Mouse (Mus musculus): ENCODE results near the gene Rubcnl. TPM values are rescaled to one million over a fixed set of nuclear protein-coding genes. Genes with fewer than 3 reads are reported as not detected.

The Rubcnl gene
- polyA plus RNA-seq, 1 experiment: 0.64 TPM

- no peaks in the 10 kb centered on the region for H3K27me3 ChIP-seq (ENCODE audit: control insufficient read depth, insufficient read depth, insufficient read length)
- no peak overlapping the region for H3ac ChIP-seq (ENCODE audit: control insufficient read depth, insufficient read length)
- no peak overlapping the region for H3K4me3 ChIP-seq
- no peak overlapping the region for H3K4me2 ChIP-seq (ENCODE audit: low read depth)
- TF ChIP-seq CEBPB (IDR thresholded peaks at IDR 0.05; ENCODE audit: insufficient read depth, poor library complexity, severe bottlenecking) (no peak), POLR2AphosphoS2 (IDR thresholded peaks at IDR 0.05; ENCODE audit: insufficient read length, low read depth) (no peak), TCF12 (IDR thresholded peaks at IDR 0.05; ENCODE audit: insufficient read depth, poor library complexity, severe bottlenecking) (no peak), TCF3 (IDR thresholded peaks at IDR 0.05; ENCODE audit: insufficient read length, low read depth) (no peak), USF1 (IDR thresholded peaks at IDR 0.05; ENCODE audit: low read depth) (no peak), E2F4 (IDR thresholded peaks at IDR 0.05; ENCODE audit: insufficient read depth) (no peak), MYOG (IDR thresholded peaks at IDR 0.05; ENCODE audit: control insufficient read depth in 1 of 3, insufficient read depth in 1 of 3, insufficient read length in 2 of 3, low read depth in 2 of 3) (no peak), POLR2A (IDR thresholded peaks at IDR 0.05; ENCODE audit: insufficient read length, low read depth) (no peak), SRF (IDR thresholded peaks at IDR 0.05; ENCODE audit: control insufficient read depth, insufficient read length, low read depth) (no peak), REST (IDR thresholded peaks at IDR 0.05; ENCODE audit: insufficient read depth, insufficient read length) (no peak), MAX (IDR thresholded peaks at IDR 0.05; ENCODE audit: low read depth) (no peak), MYOD1 (IDR thresholded peaks at IDR 0.05; ENCODE audit: control insufficient read depth in 1 of 3, insufficient read length in 2 of 3, low read depth in 2 of 3) (no peak)
- H3K79me2 ChIP-seq (ENCODE audit: control insufficient read depth, insufficient read depth): no peaks in the 10 kb centered on the region
- H3K36me3 ChIP-seq (ENCODE audit: control insufficient read depth, insufficient read depth): no peaks in the 10 kb centered on the region
These were observed 36.6 kb downstream of the Rubcnl start for GRCm38 (mm10) chr14:75052451-75052850.

GRCm38 (mm10) chr14:75054455-75055343, 38.9 kb downstream of the Rubcnl start:
- Histone ChIP-seq H3K36me3 (ENCODE audit: control insufficient read depth, insufficient read depth) (no peaks in the 10 kb centered on the region), H3K4me3 (no peak overlapping the region), H3K79me2 (ENCODE audit: control insufficient read depth, insufficient read depth) (no peaks in the 10 kb centered on the region), H3ac (ENCODE audit: control insufficient read depth, insufficient read length) (no peak overlapping the region), H3K4me2 (ENCODE audit: low read depth) (no peak overlapping the region), H3K27me3 (ENCODE audit: control insufficient read depth, insufficient read depth, insufficient read length) (no peaks in the 10 kb centered on the region)
- TF ChIP-seq POLR2AphosphoS2 (IDR thresholded peaks at IDR 0.05; ENCODE audit: insufficient read length, low read depth) (no peak), TCF3 (IDR thresholded peaks at IDR 0.05; ENCODE audit: insufficient read length, low read depth) (no peak), MAX (IDR thresholded peaks at IDR 0.05; ENCODE audit: low read depth) (no peak), CEBPB (IDR thresholded peaks at IDR 0.05; ENCODE audit: insufficient read depth, poor library complexity, severe bottlenecking) (no peak), MYOD1 (IDR thresholded peaks at IDR 0.05; ENCODE audit: control insufficient read depth in 1 of 3, insufficient read length in 2 of 3, low read depth in 2 of 3) (no peak), MYOG (IDR thresholded peaks at IDR 0.05; ENCODE audit: control insufficient read depth in 1 of 3, insufficient read depth in 1 of 3, insufficient read length in 2 of 3, low read depth in 2 of 3) (no peak), E2F4 (IDR thresholded peaks at IDR 0.05; ENCODE audit: insufficient read depth) (no peak), REST (IDR thresholded peaks at IDR 0.05; ENCODE audit: insufficient read depth, insufficient read length) (no peak), TCF12 (IDR thresholded peaks at IDR 0.05; ENCODE audit: insufficient read depth, poor library complexity, severe bottlenecking) (no peak), POLR2A (IDR thresholded peaks at IDR 0.05; ENCODE audit: insufficient read length, low read depth) (no peak), USF1 (IDR thresholded peaks at IDR 0.05; ENCODE audit: low read depth) (no peak), SRF (IDR thresholded peaks at IDR 0.05; ENCODE audit: control insufficient read depth, insufficient read length, low read depth) (no peak)

- no peak overlapping the region for H3K4me2 ChIP-seq (ENCODE audit: low read depth)
- no peak overlapping the region for H3K4me3 ChIP-seq
- no peaks in the 10 kb centered on the region for H3K79me2 ChIP-seq (ENCODE audit: control insufficient read depth, insufficient read depth)
- no peaks in the 10 kb centered on the region for H3K27me3 ChIP-seq (ENCODE audit: control insufficient read depth, insufficient read depth, insufficient read length)
- no peak overlapping the region for H3ac ChIP-seq (ENCODE audit: control insufficient read depth, insufficient read length)
- TF ChIP-seq MYOG (IDR thresholded peaks at IDR 0.05; ENCODE audit: control insufficient read depth in 1 of 3, insufficient read depth in 1 of 3, insufficient read length in 2 of 3, low read depth in 2 of 3) (no peak), TCF3 (IDR thresholded peaks at IDR 0.05; ENCODE audit: insufficient read length, low read depth) (no peak), POLR2A (IDR thresholded peaks at IDR 0.05; ENCODE audit: insufficient read length, low read depth) (no peak), POLR2AphosphoS2 (IDR thresholded peaks at IDR 0.05; ENCODE audit: insufficient read length, low read depth) (no peak), TCF12 (IDR thresholded peaks at IDR 0.05; ENCODE audit: insufficient read depth, poor library complexity, severe bottlenecking) (no peak), SRF (IDR thresholded peaks at IDR 0.05; ENCODE audit: control insufficient read depth, insufficient read length, low read depth) (no peak), CEBPB (IDR thresholded peaks at IDR 0.05; ENCODE audit: insufficient read depth, poor library complexity, severe bottlenecking) (no peak), MAX (IDR thresholded peaks at IDR 0.05; ENCODE audit: low read depth) (no peak), MYOD1 (IDR thresholded peaks at IDR 0.05; ENCODE audit: control insufficient read depth in 1 of 3, insufficient read length in 2 of 3, low read depth in 2 of 3) (no peak), REST (IDR thresholded peaks at IDR 0.05; ENCODE audit: insufficient read depth, insufficient read length) (no peak), E2F4 (IDR thresholded peaks at IDR 0.05; ENCODE audit: insufficient read depth) (no peak), USF1 (IDR thresholded peaks at IDR 0.05; ENCODE audit: low read depth) (no peak)
- H3K36me3 ChIP-seq (ENCODE audit: control insufficient read depth, insufficient read depth): no peaks in the 10 kb centered on the region
These were observed 41.1 kb downstream of the Rubcnl start for GRCm38 (mm10) chr14:75056861-75057431.

- Histone ChIP-seq H3K79me2 (ENCODE audit: control insufficient read depth, insufficient read depth) (no peaks in the 10 kb centered on the region), H3K36me3 (ENCODE audit: control insufficient read depth, insufficient read depth) (no peaks in the 10 kb centered on the region), H3ac (ENCODE audit: control insufficient read depth, insufficient read length) (no peak overlapping the region), H3K4me2 (ENCODE audit: low read depth) (peak overlapping the region; percentile 38), H3K27me3 (ENCODE audit: control insufficient read depth, insufficient read depth, insufficient read length) (no peaks in the 10 kb centered on the region), H3K4me3 (no peak overlapping the region)
- TF ChIP-seq USF1 (IDR thresholded peaks at IDR 0.05; ENCODE audit: low read depth): no peak
- no peak for TF ChIP-seq TCF12 (IDR thresholded peaks at IDR 0.05; ENCODE audit: insufficient read depth, poor library complexity, severe bottlenecking)
- TF ChIP-seq CEBPB (IDR thresholded peaks at IDR 0.05; ENCODE audit: insufficient read depth, poor library complexity, severe bottlenecking): no peak
- TF ChIP-seq REST (IDR thresholded peaks at IDR 0.05; ENCODE audit: insufficient read depth, insufficient read length): no peak
- TF ChIP-seq MAX (IDR thresholded peaks at IDR 0.05; ENCODE audit: low read depth): no peak
- no peak for TF ChIP-seq POLR2AphosphoS2 (IDR thresholded peaks at IDR 0.05; ENCODE audit: insufficient read length, low read depth)
- TF ChIP-seq E2F4 (IDR thresholded peaks at IDR 0.05; ENCODE audit: insufficient read depth): no peak
- no peak for TF ChIP-seq MYOG (IDR thresholded peaks at IDR 0.05; ENCODE audit: control insufficient read depth in 1 of 3, insufficient read depth in 1 of 3, insufficient read length in 2 of 3, low read depth in 2 of 3)
- TF ChIP-seq MYOD1 (IDR thresholded peaks at IDR 0.05; ENCODE audit: control insufficient read depth in 1 of 3, insufficient read length in 2 of 3, low read depth in 2 of 3): no peak
- TF ChIP-seq POLR2A (IDR thresholded peaks at IDR 0.05; ENCODE audit: insufficient read length, low read depth): no peak
- no peak for TF ChIP-seq SRF (IDR thresholded peaks at IDR 0.05; ENCODE audit: control insufficient read depth, insufficient read length, low read depth)
- no peak for TF ChIP-seq TCF3 (IDR thresholded peaks at IDR 0.05; ENCODE audit: insufficient read length, low read depth)
These were observed 44.7 kb downstream of the Rubcnl start for GRCm38 (mm10) chr14:75060562-75060961.
